Mouse (Mus musculus) intestine, embryonic 16.5 days (tissue): ENCODE measurements at regions not wholly inside any gene's neighbourhood (a gene's known extent, or its start where the extent isn't known, plus 50 kb on each side); places are given as distances from the start of the nearest gene placed in this dataset.

Source experiments
- ATAC-seq: fragments of 200-750 bp; cut with Nextera tagmentation; 2 replicates; pipeline ENCODE4 v1.8.0; 2017; ENCODE audit warnings: moderate TSS enrichment, moderate library complexity
- H3K27ac ChIP-seq: fragments of 300-500 bp; sonication (generic); 2 replicates; pipeline ENCODE4 v1.5.1; 2014; ENCODE audit warnings: mild to moderate bottlenecking, low read length
- H3K27me3 ChIP-seq: fragments of 300-500 bp; sonication (generic); replicated peaks from 2 replicates; pipeline ENCODE4 v1.6.1; 2014; ENCODE audit warnings: low read length, control low read depth, mixed read lengths; ENCODE audit not compliant: control insufficient read depth, insufficient read depth
- H3K36me3 ChIP-seq: fragments of 300-500 bp; sonication (generic); 2 replicates; pipeline ENCODE4 v1.6.1; 2014; ENCODE audit warnings: low read length, control low read depth; ENCODE audit not compliant: control insufficient read depth, insufficient read depth
- H3K4me1 ChIP-seq: fragments of 300-500 bp; sonication (generic); 2 replicates; pipeline ENCODE4 v1.6.1; 2014; ENCODE audit warnings: low read length, control low read depth, mixed read lengths; ENCODE audit not compliant: control insufficient read depth, insufficient read depth
- H3K4me2 ChIP-seq: fragments of 300-500 bp; sonication (generic); 2 replicates; pipeline ENCODE4 v1.6.1; 2014; ENCODE audit warnings: low read depth, low read length, control low read depth
- H3K4me3 ChIP-seq: fragments of 300-500 bp; sonication (generic); 2 replicates; pipeline ENCODE4 v1.5.1; 2014; ENCODE audit warnings: mild to moderate bottlenecking, low read length
- H3K9ac ChIP-seq: fragments of 300-500 bp; sonication (generic); 2 replicates; pipeline ENCODE4 v1.6.1; 2014; ENCODE audit warnings: low read depth, low read length
- H3K9me3 ChIP-seq: fragments of 300-500 bp; sonication (generic); 2 replicates; pipeline ENCODE4 v1.6.1; 2016; ENCODE audit warnings: low read length, control low read depth; ENCODE audit not compliant: control insufficient read depth
- WGBS: fragments of 180-500 bp; shearing (Covaris S2); extraction: QIAGEN DNeasy Blood & Tissue Kit; methylation state at CpG from one replicate; pipeline ENCODE4 v1.1.7; 2014; 5-methylcytosine and 5-hydroxymethylcytosine counted together

DNA sequence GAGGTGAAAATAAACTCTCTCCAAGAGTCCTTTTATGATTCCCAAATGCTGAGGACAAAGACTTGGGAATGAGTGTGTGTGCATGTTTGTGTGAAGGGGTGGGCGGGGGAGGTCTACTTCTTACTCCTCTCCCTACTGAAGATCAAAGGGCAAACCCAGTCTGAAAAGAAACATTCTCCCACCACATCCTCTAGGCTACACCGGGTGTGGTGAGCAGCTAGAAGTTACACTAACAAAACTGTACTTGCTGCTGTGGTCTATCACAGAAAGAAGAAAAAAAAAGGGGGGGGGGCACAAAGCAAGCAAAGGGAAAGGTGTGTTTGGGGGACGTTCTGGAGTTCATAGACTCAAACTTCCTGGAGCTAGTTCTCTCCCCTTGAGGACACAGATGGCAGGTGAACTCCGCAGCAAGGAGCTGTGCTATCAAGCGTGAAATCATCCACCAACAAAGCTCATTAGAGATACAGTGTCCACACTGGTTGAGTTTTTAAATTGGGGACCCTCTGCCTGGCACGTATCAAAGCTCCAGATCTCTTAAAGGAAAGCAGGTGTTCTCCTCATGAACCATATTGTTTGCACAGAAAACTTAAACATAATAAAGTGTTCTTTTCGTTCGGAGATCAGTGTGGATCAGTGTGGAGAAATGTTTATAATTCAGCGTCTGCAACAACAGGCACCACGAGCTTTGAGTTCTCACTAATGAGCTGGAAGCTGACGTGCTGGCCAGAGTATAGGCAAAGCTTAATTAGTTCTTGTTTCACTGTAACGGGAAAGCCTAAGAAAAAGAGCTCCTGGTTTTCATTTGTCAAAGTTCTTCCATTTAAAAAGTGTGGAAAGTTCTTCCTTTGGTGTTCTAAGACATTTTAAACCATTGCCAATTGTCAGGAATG is 280.7 kb upstream of the Htr2a start:
- Histone ChIP-seq H3K4me2 (no peak overlapping the region), H3K9ac (no peak overlapping the region), H3K27ac (no peak overlapping the region), H3K4me3 (no peak overlapping the region), H3K36me3 (no peaks in the 10 kb centered on the region), H3K4me1 (no peaks in the 10 kb centered on the region), H3K27me3 (no peaks in the 10 kb centered on the region), H3K9me3 (no peaks in the 10 kb centered on the region)
- no peak for ATAC-seq
- WGBS = 38% methylated on average over 12 of the region's 12 CpGs

DNA sequence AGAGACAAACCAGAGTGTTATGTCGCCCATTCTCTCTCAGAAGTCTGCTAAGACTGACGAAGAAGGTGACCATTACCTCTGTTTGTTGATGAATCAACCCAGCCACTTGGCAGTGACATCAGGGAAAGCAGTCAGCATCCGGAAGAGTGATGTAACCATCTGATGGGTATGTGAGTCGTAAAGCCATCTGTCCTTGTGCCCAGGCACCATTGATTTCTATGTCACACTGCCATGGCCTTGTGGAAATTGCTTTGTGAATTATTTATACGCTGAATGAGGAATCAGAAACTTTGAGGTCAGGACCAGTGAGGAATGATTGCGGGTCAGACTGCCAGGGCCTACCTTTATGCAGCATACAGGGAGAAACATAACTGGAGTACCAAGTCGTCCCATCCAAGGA is 256.2 kb upstream of the Htr2a start:
- WGBS = 81% methylated on average over 7 of the region's 7 CpGs
- no peak for ATAC-seq
- H3K4me1 ChIP-seq = no peaks in the 10 kb centered on the region

DNA sequence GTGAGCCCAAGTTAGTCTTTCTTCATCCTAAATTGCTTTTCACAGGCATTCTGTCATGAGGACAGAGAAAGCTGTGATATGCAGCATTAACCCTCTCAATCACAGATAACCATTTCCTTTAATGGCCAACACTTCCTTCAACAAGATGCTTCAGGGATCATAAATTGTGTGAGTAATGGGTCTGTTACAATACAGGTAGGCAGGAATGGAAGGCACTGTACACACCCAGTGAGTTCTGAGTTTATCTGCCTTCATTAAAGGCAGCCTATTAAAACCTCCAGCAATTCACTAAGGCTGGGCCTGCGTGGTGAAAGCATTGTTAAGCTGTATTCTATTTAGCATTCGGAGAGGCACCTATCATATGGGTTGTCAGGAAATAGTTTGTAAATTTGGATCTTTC is 248.2 kb upstream of the Htr2a start:
- WGBS = 81% methylated on average over 2 of the region's 2 CpGs
- no peaks in the 10 kb centered on the region for H3K4me1 ChIP-seq
- H3K27ac ChIP-seq = no peak overlapping the region
- no peak for ATAC-seq
- no peak overlapping the region for H3K4me3 ChIP-seq
- H3K9me3 ChIP-seq = no peaks in the 10 kb centered on the region
- H3K36me3 ChIP-seq = no peaks in the 10 kb centered on the region
- no peaks in the 10 kb centered on the region for H3K27me3 ChIP-seq
- H3K4me2 ChIP-seq = no peak overlapping the region
- no peak overlapping the region for H3K9ac ChIP-seq

More for the DNA sequence above, 256.2 kb upstream of the Htr2a start:
- Histone ChIP-seq H3K36me3 (no peaks in the 10 kb centered on the region), H3K27me3 (no peaks in the 10 kb centered on the region), H3K4me2 (no peak overlapping the region), H3K27ac (no peak overlapping the region), H3K4me3 (no peak overlapping the region), H3K9ac (no peak overlapping the region), H3K9me3 (no peaks in the 10 kb centered on the region)

DNA sequence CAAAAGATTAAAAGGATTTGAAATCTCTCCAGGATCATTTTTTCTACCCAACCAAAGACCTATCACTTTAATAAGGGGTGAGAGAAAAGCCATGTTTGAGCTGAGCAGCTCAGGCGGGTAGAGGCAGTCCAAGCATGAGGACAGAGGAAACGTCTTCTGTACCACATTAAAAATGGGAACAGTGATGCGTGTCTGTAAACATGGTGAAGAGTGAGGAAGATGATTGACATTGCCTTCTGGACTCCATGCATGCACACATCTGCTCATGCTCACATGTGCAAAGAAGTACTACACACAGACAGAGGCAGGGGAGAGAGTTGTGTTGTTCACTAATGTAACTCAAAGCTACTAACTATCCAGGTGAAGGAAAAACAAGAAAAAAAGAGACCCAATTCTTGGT is 243.4 kb upstream of the Htr2a start:
- no peak overlapping the region for H3K27ac ChIP-seq
- no peak overlapping the region for H3K9ac ChIP-seq
- 86% methylated on average over 3 of the region's 3 CpGs for WGBS
- no peaks in the 10 kb centered on the region for H3K9me3 ChIP-seq
- H3K4me1 ChIP-seq = no peaks in the 10 kb centered on the region
- ATAC-seq = no peak
- no peaks in the 10 kb centered on the region for H3K27me3 ChIP-seq
- H3K4me2 ChIP-seq = no peak overlapping the region
- no peaks in the 10 kb centered on the region for H3K36me3 ChIP-seq
- H3K4me3 ChIP-seq = no peak overlapping the region

DNA sequence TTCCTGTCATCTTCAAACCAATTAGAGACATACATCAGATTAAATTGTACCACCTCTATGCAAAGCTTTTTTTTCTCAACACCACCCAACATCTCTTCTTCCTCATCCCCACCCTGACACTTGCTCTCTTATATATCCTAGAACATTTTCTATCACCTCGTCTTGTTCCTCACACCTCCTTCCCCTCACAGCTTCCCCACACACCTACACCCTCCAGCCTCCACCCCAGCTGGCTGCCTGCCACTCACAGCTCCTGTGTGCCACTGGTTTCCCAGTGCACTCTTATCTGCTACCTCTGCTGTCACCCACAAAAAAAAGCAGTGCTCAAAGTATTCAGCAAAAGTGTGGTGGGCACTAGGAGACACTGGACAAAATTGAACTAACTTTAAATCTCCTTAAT is 231.2 kb upstream of the Htr2a start:
- WGBS = 54% methylated on average over 1 of the region's 1 CpGs

GRCm38 (mm10) chr14:74428226-74428625 is 212.4 kb upstream of the Htr2a start:
- no peaks in the 10 kb centered on the region for H3K4me1 ChIP-seq
- no peaks in the 10 kb centered on the region for H3K27me3 ChIP-seq
- 65% methylated on average over 3 of the region's 3 CpGs for WGBS
- no peak for ATAC-seq
- no peaks in the 10 kb centered on the region for H3K36me3 ChIP-seq
- H3K27ac ChIP-seq = no peak overlapping the region
- no peak overlapping the region for H3K4me2 ChIP-seq
- no peak overlapping the region for H3K4me3 ChIP-seq
- H3K9me3 ChIP-seq = no peaks in the 10 kb centered on the region
- no peak overlapping the region for H3K9ac ChIP-seq

More for the DNA sequence above, 231.2 kb upstream of the Htr2a start:
- Histone ChIP-seq H3K36me3 (no peaks in the 10 kb centered on the region), H3K9ac (no peak overlapping the region), H3K9me3 (no peaks in the 10 kb centered on the region), H3K4me3 (no peak overlapping the region), H3K27ac (no peak overlapping the region), H3K4me2 (no peak overlapping the region), H3K27me3 (no peaks in the 10 kb centered on the region), H3K4me1 (no peaks in the 10 kb centered on the region)
- no peak for ATAC-seq

- Histone ChIP-seq H3K4me2 (no peak overlapping the region), H3K27ac (no peak overlapping the region), H3K36me3 (no peaks in the 10 kb centered on the region), H3K9me3 (no peaks in the 10 kb centered on the region), H3K4me3 (no peak overlapping the region), H3K9ac (no peak overlapping the region), H3K4me1 (no peaks in the 10 kb centered on the region), H3K27me3 (no peaks in the 10 kb centered on the region)
- ATAC-seq = no peak
- WGBS = 62% methylated on average over 2 of the region's 2 CpGs
Observed at GRCm38 (mm10) chr14:74464027-74464682, 176.5 kb upstream of the Htr2a start.

DNA sequence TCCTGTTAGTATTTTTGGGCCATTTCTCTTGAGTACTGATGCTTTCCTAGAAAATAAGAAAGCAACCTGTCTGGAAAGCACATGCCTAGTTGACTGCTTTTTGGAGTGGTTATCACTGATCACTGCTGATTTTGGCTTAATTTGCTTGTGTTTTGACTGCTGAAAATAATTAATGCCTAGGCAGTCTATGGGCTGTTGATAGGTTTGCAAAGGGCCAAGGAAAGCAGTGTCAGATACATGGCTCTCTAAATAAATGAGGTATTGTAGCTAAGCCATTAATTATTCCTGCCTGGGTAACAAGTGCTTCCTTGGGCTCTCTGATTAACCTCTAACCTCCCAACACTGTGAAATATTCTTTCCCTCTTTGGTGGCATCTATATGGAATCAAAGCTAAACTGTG is 145.1 kb upstream of the Htr2a start:
- no peak for ATAC-seq
- no peak overlapping the region for H3K4me3 ChIP-seq

DNA sequence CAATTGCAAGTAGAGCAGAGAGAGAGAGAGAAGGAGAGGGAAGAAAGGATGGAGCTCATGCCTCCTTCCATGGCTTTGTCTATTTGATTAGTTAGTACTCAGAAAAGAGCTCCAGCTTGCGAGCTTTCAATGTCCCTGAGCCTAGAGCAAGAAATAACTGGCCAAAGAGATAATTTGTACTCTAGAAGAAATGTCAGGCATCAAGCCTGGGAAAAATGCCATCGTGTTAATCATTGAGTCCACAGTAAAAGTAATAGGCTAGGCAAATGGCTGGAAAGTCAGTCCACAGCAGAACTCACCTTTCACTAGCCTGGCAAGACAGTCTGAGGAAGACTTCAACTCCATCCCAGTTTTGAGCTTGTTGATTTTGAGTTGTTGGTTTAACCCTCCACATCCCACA is 129.1 kb upstream of the Htr2a start:
- Histone ChIP-seq H3K9ac (no peak overlapping the region), H3K4me2 (no peak overlapping the region), H3K4me1 (no peaks in the 10 kb centered on the region), H3K27ac (no peak overlapping the region), H3K36me3 (no peaks in the 10 kb centered on the region), H3K4me3 (no peak overlapping the region), H3K9me3 (no peaks in the 10 kb centered on the region), H3K27me3 (no peaks in the 10 kb centered on the region)
- 79% methylated on average over 2 of the region's 2 CpGs for WGBS
- no peak for ATAC-seq

More for the DNA sequence above, 145.1 kb upstream of the Htr2a start:
- Histone ChIP-seq H3K27ac (no peak overlapping the region), H3K9me3 (no peaks in the 10 kb centered on the region), H3K4me1 (no peaks in the 10 kb centered on the region), H3K27me3 (no peaks in the 10 kb centered on the region), H3K36me3 (no peaks in the 10 kb centered on the region), H3K9ac (no peak overlapping the region), H3K4me2 (no peak overlapping the region)
